Mouse (Mus musculus) heart, postnatal 0 days (tissue): ENCODE data around the gene Hbb-y. TPM values are rescaled to one million over a fixed set of nuclear protein-coding genes. Genes with fewer than 3 reads are reported as not detected.
A peak's percentile ranks its signal among the peaks of the same experiment; 100 is the strongest.

Experiments used
- ATAC-seq: fragments of 200-750 bp; cut with Nextera tagmentation; 2 replicates; pipeline ENCODE4 v1.8.0; 2017; ENCODE audit warnings: low read depth, moderate number of reproducible peaks, moderate library complexity; ENCODE audit not compliant: insufficient read depth
- DNase-seq: peaks from one replicate; pipeline ENCODE4 v3.0.0-alpha.2; 2016; ENCODE audit warnings: low spot score
- H3K27ac ChIP-seq: fragments of 300-500 bp; sonication (generic); 2 replicates; pipeline ENCODE4 v1.5.1; 2014; ENCODE audit warnings: low read depth, mild to moderate bottlenecking
- H3K27me3 ChIP-seq: fragments of 300-500 bp; sonication (generic); 2 replicates; pipeline ENCODE4 v1.6.1; 2014; ENCODE audit warnings: low read length, mixed read lengths; ENCODE audit not compliant: control insufficient read depth, insufficient read depth
- H3K36me3 ChIP-seq: fragments of 300-500 bp; sonication (generic); replicated peaks from 2 replicates; pipeline ENCODE4 v1.6.1; 2014; ENCODE audit warnings: low read length, mixed read lengths; ENCODE audit not compliant: control insufficient read depth, insufficient read depth
- H3K4me1 ChIP-seq: fragments of 300-500 bp; sonication (generic); 2 replicates; pipeline ENCODE4 v1.6.1; 2014; ENCODE audit warnings: antibody characterized with exemption; ENCODE audit not compliant: control insufficient read depth, insufficient read depth
- H3K4me2 ChIP-seq: fragments of 300-500 bp; sonication (generic); 2 replicates; pipeline ENCODE4 v1.6.1; 2014; ENCODE audit warnings: low read depth, mild to moderate bottlenecking, low read length, moderate library complexity
- H3K4me3 ChIP-seq: fragments of 300-500 bp; sonication (generic); 2 replicates; pipeline ENCODE4 v1.5.1; 2014; ENCODE audit warnings: low read depth, low read length
- H3K9ac ChIP-seq: fragments of 300-500 bp; sonication (generic); replicated peaks from 2 replicates; pipeline ENCODE4 v1.6.1; 2014; ENCODE audit warnings: low read depth, low read length, mixed read lengths
- H3K9me3 ChIP-seq: fragments of 300-500 bp; sonication (generic); replicated peaks from 2 replicates; pipeline ENCODE4 v1.6.1; 2016; ENCODE audit warnings: low read length; ENCODE audit not compliant: control insufficient read depth
- CTCF ChIP-seq: IDR thresholded peaks from 2 replicates; pipeline ENCODE4 v1.5.1; 2016; ENCODE audit warnings: antibody characterized with exemption, control low read depth, low read depth
- EP300 ChIP-seq: IDR thresholded peaks from 2 replicates; pipeline ENCODE4 v1.6.1; 2016; ENCODE audit warnings: antibody characterized with exemption, low read depth
- WGBS: fragments of 180-500 bp; shearing (Covaris S2); extraction: QIAGEN DNeasy Blood & Tissue Kit; methylation state at CpG from one replicate; pipeline ENCODE4 v1.1.7; 2014; 5-methylcytosine and 5-hydroxymethylcytosine counted together
- polyA plus RNA-seq: library from polyadenylated mRNA; unstranded; fragments of >200 nt; fragmentation: Nextera tagmentation; extraction: Ambion mirVana; gene quantifications from 2 replicates; pipeline ENCODE4 v1.2.1, GENCODE M21; 2015
- total RNA-seq: library from RNA; depleted of rRNA; stranded (reverse); fragments of >200 nt; gene quantifications from 2 replicates; pipeline ENCODE4 v1.2.3, GENCODE M21; 2014; ENCODE audit warnings: low replicate concordance; rRNA removed

Gene Hbb-y
- total and polyA plus RNA-seq, 2 experiments from 2014 or later, result 0.80 to 2.7 TPM

- 44% methylated on average over 1 of the region's 1 CpGs for WGBS
- H3K36me3 ChIP-seq, result no peaks in the 10 kb centered on the region
- no peak overlapping the region for H3K4me2 ChIP-seq
- H3K27ac ChIP-seq, result no peak overlapping the region
- ATAC-seq (no peak), DNase-seq (peak; percentile 12)
- H3K4me1 ChIP-seq, result no peaks in the 10 kb centered on the region
- H3K4me3 ChIP-seq, result no peak overlapping the region
- TF ChIP-seq CTCF, result peak; percentile 53
- no peak for TF ChIP-seq EP300
- H3K9me3 ChIP-seq, result no peaks in the 10 kb centered on the region
- H3K27me3 ChIP-seq, result no peaks in the 10 kb centered on the region
- no peak overlapping the region for H3K9ac ChIP-seq
Observed at GRCm38 (mm10) chr7:103806856-103807255, 46.2 kb downstream of the Hbb-y start.

Other genes starting within 250 kb of the Hbb-y start
Only the 30 nearest of the 31 such genes appear.
- not detected in 2 replicates for gene Olfr622, start 210.5 kb downstream of the Hbb-y start, total RNA-seq
- not detected in 2 replicates for gene Olfr622, start 210.5 kb downstream of the Hbb-y start, polyA plus RNA-seq
- not detected in 2 replicates for gene Olfr623, start 189.5 kb downstream of the Hbb-y start, total RNA-seq
- gene Olfr623, start 189.5 kb downstream of the Hbb-y start, polyA plus RNA-seq, result not detected in 2 replicates
- gene Olfr624, start 182.0 kb downstream of the Hbb-y start, total RNA-seq, result not detected in 2 replicates
- 0.03 TPM in 1 of 2 replicates, not detected in the other for gene Olfr624, start 182.0 kb downstream of the Hbb-y start, polyA plus RNA-seq
- gene Olfr625-ps1, start 170.5 kb downstream of the Hbb-y start, total RNA-seq, result not detected in 2 replicates
- gene Olfr625-ps1, start 170.5 kb downstream of the Hbb-y start, polyA plus RNA-seq, result not detected in 2 replicates
- gene Olfr243, start 138.5 kb downstream of the Hbb-y start, total RNA-seq, result not detected in 2 replicates
- gene Olfr243, start 138.5 kb downstream of the Hbb-y start, polyA plus RNA-seq, result not detected in 2 replicates
- not detected in 2 replicates for gene Olfr628, start 122.8 kb downstream of the Hbb-y start, total RNA-seq
- not detected in 2 replicates for gene Olfr628, start 122.8 kb downstream of the Hbb-y start, polyA plus RNA-seq
- gene Olfr629, start 108.3 kb downstream of the Hbb-y start, total RNA-seq, result not detected in 2 replicates
- gene Olfr629, start 108.3 kb downstream of the Hbb-y start, polyA plus RNA-seq, result not detected in 2 replicates
- gene Olfr630, start 95.9 kb downstream of the Hbb-y start, total RNA-seq, result not detected in 2 replicates
- not detected in 2 replicates for gene Olfr630, start 95.9 kb downstream of the Hbb-y start, polyA plus RNA-seq
- gene Olfr69, start 81.6 kb downstream of the Hbb-y start, total RNA-seq, result not detected in 2 replicates
- gene Olfr69, start 81.6 kb downstream of the Hbb-y start, polyA plus RNA-seq, result not detected in 2 replicates
- gene Olfr68, start 73.5 kb downstream of the Hbb-y start, total RNA-seq, result not detected in 2 replicates
- gene Olfr68, start 73.5 kb downstream of the Hbb-y start, polyA plus RNA-seq, result not detected in 2 replicates
- not detected in 2 replicates for gene Olfr67, start 61.4 kb downstream of the Hbb-y start, total RNA-seq
- not detected in 2 replicates for gene Olfr67, start 61.4 kb downstream of the Hbb-y start, polyA plus RNA-seq
- gene Hbb-bt, start 39.2 kb downstream of the Hbb-y start, total RNA-seq, result 716 and 1,401 TPM in 2 replicates
- gene Hbb-bt, start 39.2 kb downstream of the Hbb-y start, polyA plus RNA-seq, result 772 and 1,221 TPM in 2 replicates
- gene Hbb-bs, start 25.1 kb downstream of the Hbb-y start, total RNA-seq, result 5,431 and 6,330 TPM in 2 replicates
- 3,638 and 5,614 TPM in 2 replicates for gene Hbb-bs, start 25.1 kb downstream of the Hbb-y start, polyA plus RNA-seq
- not detected in 2 replicates for gene Hbb-bh2, start 12.7 kb downstream of the Hbb-y start, total RNA-seq
- not detected in 2 replicates for gene Hbb-bh2, start 12.7 kb downstream of the Hbb-y start, polyA plus RNA-seq
- not detected in 2 replicates for gene Hbb-bh1, start 10.1 kb downstream of the Hbb-y start, total RNA-seq
- not detected in 2 replicates for gene Hbb-bh1, start 10.1 kb downstream of the Hbb-y start, polyA plus RNA-seq
- gene Olfr66, start 33.0 kb upstream of the Hbb-y start, total RNA-seq, result not detected in 2 replicates
- gene Olfr66, start 33.0 kb upstream of the Hbb-y start, polyA plus RNA-seq, result not detected in 2 replicates
- gene Olfr64, start 41.3 kb upstream of the Hbb-y start, total RNA-seq, result not detected in 2 replicates
- not detected in 2 replicates for gene Olfr64, start 41.3 kb upstream of the Hbb-y start, polyA plus RNA-seq
- gene Olfr65, start 50.3 kb upstream of the Hbb-y start, total RNA-seq, result not detected in 2 replicates
- gene Olfr65, start 50.3 kb upstream of the Hbb-y start, polyA plus RNA-seq, result not detected in 2 replicates
- not detected in 2 replicates for gene Olfr631, start 75.6 kb upstream of the Hbb-y start, total RNA-seq
- not detected in 2 replicates for gene Olfr631, start 75.6 kb upstream of the Hbb-y start, polyA plus RNA-seq
- not detected in 2 replicates for gene Olfr632, start 81.1 kb upstream of the Hbb-y start, total RNA-seq
- gene Olfr632, start 81.1 kb upstream of the Hbb-y start, polyA plus RNA-seq, result not detected in 2 replicates
- gene Olfr633, start 91.2 kb upstream of the Hbb-y start, total RNA-seq, result not detected in 2 replicates
- gene Olfr633, start 91.2 kb upstream of the Hbb-y start, polyA plus RNA-seq, result not detected in 2 replicates
- gene Olfr635, start 117.9 kb upstream of the Hbb-y start, total RNA-seq, result not detected in 2 replicates
- gene Olfr635, start 117.9 kb upstream of the Hbb-y start, polyA plus RNA-seq, result not detected in 2 replicates
- gene Olfr638, start 145.5 kb upstream of the Hbb-y start, total RNA-seq, result not detected in 2 replicates
- not detected in 2 replicates for gene Olfr638, start 145.5 kb upstream of the Hbb-y start, polyA plus RNA-seq
- gene Olfr639, start 164.1 kb upstream of the Hbb-y start, total RNA-seq, result not detected in 2 replicates
- gene Olfr639, start 164.1 kb upstream of the Hbb-y start, polyA plus RNA-seq, result not detected in 2 replicates
- not detected in 2 replicates for gene Olfr640, start 172.4 kb upstream of the Hbb-y start, total RNA-seq
- gene Olfr640, start 172.4 kb upstream of the Hbb-y start, polyA plus RNA-seq, result not detected in 2 replicates
- not detected in 2 replicates for gene Olfr641, start 182.2 kb upstream of the Hbb-y start, total RNA-seq
- not detected in 2 replicates for gene Olfr641, start 182.2 kb upstream of the Hbb-y start, polyA plus RNA-seq
- not detected in 2 replicates for gene Olfr642, start 199.4 kb upstream of the Hbb-y start, total RNA-seq
- gene Olfr642, start 199.4 kb upstream of the Hbb-y start, polyA plus RNA-seq, result not detected in 2 replicates
- gene 4930516K23Rik, start 208.2 kb upstream of the Hbb-y start, total RNA-seq, result not detected in 2 replicates
- gene 4930516K23Rik, start 208.2 kb upstream of the Hbb-y start, polyA plus RNA-seq, result not detected in 2 replicates
- gene Olfr644, start 218.7 kb upstream of the Hbb-y start, total RNA-seq, result not detected in 2 replicates
- not detected in 2 replicates for gene Olfr644, start 218.7 kb upstream of the Hbb-y start, polyA plus RNA-seq
- not detected in 2 replicates for gene Olfr645, start 232.2 kb upstream of the Hbb-y start, total RNA-seq
- not detected in 2 replicates for gene Olfr645, start 232.2 kb upstream of the Hbb-y start, polyA plus RNA-seq